Mouse (Mus musculus): ENCODE data around the gene Cdk5r2. TPM values are rescaled to one million over a fixed set of nuclear protein-coding genes. Genes with fewer than 3 reads are reported as not detected.

The Cdk5r2 gene
- total and polyA plus RNA-seq, 2 experiments, result not detected

- Histone ChIP-seq H3K79me2 (ENCODE audit: control insufficient read depth, insufficient read depth, low read length) (no peaks in the 10 kb centered on the region), H3K27ac (replicated peaks; ENCODE audit: insufficient read depth, low read depth, low read length) (no peak overlapping the region), H3K27me3 (ENCODE audit: control insufficient read depth, insufficient read depth, low read length) (peaks cover 8% of the 10 kb centered on the region; the same call in 1 of the 2 replicates), H3K9ac (ENCODE audit: low read depth, low read length) (no peak overlapping the region), H3K4me3 (ENCODE audit: insufficient read depth, low read depth, low read length) (no peak overlapping the region), H3K36me3 (ENCODE audit: control insufficient read depth, insufficient read depth, low read length) (no peaks in the 10 kb centered on the region), H3K4me1 (ENCODE audit: control insufficient read depth, insufficient read depth, low read length) (peaks cover 2% of the 10 kb centered on the region; the same call in 1 of the 2 replicates)
- 17% methylated on average over 9 of the region's 10 CpGs for WGBS
- TF ChIP-seq POLR2A (IDR thresholded peaks at IDR 0.05; ENCODE audit: extremely low read depth, insufficient read depth, low read length) (no peak), CTCF (IDR thresholded peaks at IDR 0.05; ENCODE audit: low read depth, low read length) (no peak)
- no peak for DNase-seq (ENCODE audit: extremely low read depth, low read depth, low spot score)
Observed at GRCm38 (mm10) chr1:74898656-74899431, 44.1 kb downstream of the Cdk5r2 start.

GRCm38 (mm10) chr1:74900341-74901285, 45.9 kb downstream of the Cdk5r2 start:
- 5% methylated on average over 65 of the region's 66 CpGs for WGBS
- TF ChIP-seq POLR2A (IDR thresholded peaks at IDR 0.05; ENCODE audit: extremely low read depth, insufficient read depth, low read length), result no peak
- TF ChIP-seq CTCF (IDR thresholded peaks at IDR 0.05; ENCODE audit: low read depth, low read length), result no peak
- Histone ChIP-seq H3K4me1 (ENCODE audit: control insufficient read depth, insufficient read depth, low read length) (peaks cover 2% of the 10 kb centered on the region; the same call in 1 of the 2 replicates), H3K36me3 (ENCODE audit: control insufficient read depth, insufficient read depth, low read length) (no peaks in the 10 kb centered on the region), H3K27ac (replicated peaks; ENCODE audit: insufficient read depth, low read depth, low read length) (no peak overlapping the region), H3K79me2 (ENCODE audit: control insufficient read depth, insufficient read depth, low read length) (no peaks in the 10 kb centered on the region), H3K4me3 (ENCODE audit: insufficient read depth, low read depth, low read length) (peak overlapping the region; percentile 18; the same call in 1 of the 2 replicates), H3K9ac (ENCODE audit: low read depth, low read length) (no peak overlapping the region; the same call in 1 of the 2 replicates), H3K27me3 (ENCODE audit: control insufficient read depth, insufficient read depth, low read length) (peaks cover 8% of the 10 kb centered on the region; the same call in 1 of the 2 replicates)
- DNase-seq (ENCODE audit: extremely low read depth, low read depth, low spot score), result peak; percentile 70

DNA sequence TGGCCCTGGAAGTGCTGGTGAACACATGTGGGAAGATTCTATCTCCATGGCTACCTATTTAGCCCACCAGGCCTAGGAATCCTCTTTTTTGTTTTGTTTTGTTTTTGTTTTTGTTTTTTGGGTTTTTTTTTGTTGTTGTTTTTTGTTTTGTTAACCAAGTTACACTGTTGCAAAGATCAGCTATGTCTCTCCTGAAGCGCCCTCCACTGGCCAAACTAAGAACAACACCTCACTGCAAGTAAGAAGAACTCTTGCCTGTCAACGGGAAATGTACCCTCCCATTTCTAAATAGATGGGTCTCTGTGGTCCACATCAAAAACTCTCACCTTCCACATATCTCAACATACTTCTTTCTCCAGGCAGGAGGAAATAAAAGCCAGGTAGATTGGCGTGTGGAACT, 47.0 kb downstream of the Cdk5r2 start:
- Histone ChIP-seq H3K79me2 (ENCODE audit: control insufficient read depth, insufficient read depth, low read length) (no peaks in the 10 kb centered on the region), H3K9ac (ENCODE audit: low read depth, low read length) (no peak overlapping the region), H3K27me3 (ENCODE audit: control insufficient read depth, insufficient read depth, low read length) (peaks cover 8% of the 10 kb centered on the region; the same call in 1 of the 2 replicates), H3K4me3 (ENCODE audit: insufficient read depth, low read depth, low read length) (no peak overlapping the region), H3K4me1 (ENCODE audit: control insufficient read depth, insufficient read depth, low read length) (peaks cover 2% of the 10 kb centered on the region; the same call in 1 of the 2 replicates), H3K36me3 (ENCODE audit: control insufficient read depth, insufficient read depth, low read length) (no peaks in the 10 kb centered on the region), H3K27ac (replicated peaks; ENCODE audit: insufficient read depth, low read depth, low read length) (no peak overlapping the region)
- TF ChIP-seq CTCF (IDR thresholded peaks at IDR 0.05; ENCODE audit: low read depth, low read length) (peak; percentile 36; the same call in 1 of the 2 replicates), POLR2A (IDR thresholded peaks at IDR 0.05; ENCODE audit: extremely low read depth, insufficient read depth, low read length) (no peak)
- 16% methylated on average over 3 of the region's 3 CpGs for WGBS
- peak; percentile 62 for DNase-seq (ENCODE audit: extremely low read depth, low read depth, low spot score)

- Histone ChIP-seq H3K79me2 (ENCODE audit: control insufficient read depth, insufficient read depth, low read length) (no peaks in the 10 kb centered on the region), H3K9ac (ENCODE audit: low read depth, low read length) (no peak overlapping the region), H3K27ac (replicated peaks; ENCODE audit: insufficient read depth, low read depth, low read length) (no peak overlapping the region), H3K4me1 (ENCODE audit: control insufficient read depth, insufficient read depth, low read length) (peaks cover 2% of the 10 kb centered on the region; the same call in 1 of the 2 replicates), H3K36me3 (ENCODE audit: control insufficient read depth, insufficient read depth, low read length) (no peaks in the 10 kb centered on the region), H3K27me3 (ENCODE audit: control insufficient read depth, insufficient read depth, low read length) (peaks cover 8% of the 10 kb centered on the region; the same call in 1 of the 2 replicates), H3K4me3 (ENCODE audit: insufficient read depth, low read depth, low read length) (no peak overlapping the region)
- TF ChIP-seq CTCF (IDR thresholded peaks at IDR 0.05; ENCODE audit: low read depth, low read length), result no peak
- no peak for TF ChIP-seq POLR2A (IDR thresholded peaks at IDR 0.05; ENCODE audit: extremely low read depth, insufficient read depth, low read length)
- no peak for DNase-seq (ENCODE audit: extremely low read depth, low read depth, low spot score)
- 11% methylated on average over 6 of the region's 6 CpGs for WGBS
Observed at GRCm38 (mm10) chr1:74902191-74902590, 47.5 kb downstream of the Cdk5r2 start.

Other genes starting within 250 kb of the Cdk5r2 start
- gene Ttll4, start 193.2 kb upstream of the Cdk5r2 start, total RNA-seq (2014; rRNA removed), result 8.6 and 11.1 TPM in 2 replicates
- 4.5 and 9.1 TPM in 2 replicates for gene Ttll4, start 193.2 kb upstream of the Cdk5r2 start, polyA plus RNA-seq (2012; rRNA removed)
- gene Cyp27a1, start 141.4 kb upstream of the Cdk5r2 start, total RNA-seq (2014; rRNA removed), result 501 and 607 TPM in 2 replicates
- 223 and 259 TPM in 2 replicates for gene Cyp27a1, start 141.4 kb upstream of the Cdk5r2 start, polyA plus RNA-seq (2012; rRNA removed)
- 0.07 and 0.28 TPM in 2 replicates for gene Prkag3, start 105.7 kb upstream of the Cdk5r2 start, total RNA-seq (2014; rRNA removed)
- 0.02 TPM in 1 of 2 replicates, not detected in the other for gene Prkag3, start 105.7 kb upstream of the Cdk5r2 start, polyA plus RNA-seq (2012; rRNA removed)
- gene Wnt6, start 83.0 kb upstream of the Cdk5r2 start, total RNA-seq (2014; rRNA removed), result not detected in 2 replicates
- 0.05 and 0.28 TPM in 2 replicates for gene Wnt6, start 83.0 kb upstream of the Cdk5r2 start, polyA plus RNA-seq (2012; rRNA removed)
- gene Wnt10a, start 63.4 kb upstream of the Cdk5r2 start, total RNA-seq (2014; rRNA removed), result 1.0 TPM in 1 of 2 replicates, not detected in the other
- not detected in 2 replicates for gene Wnt10a, start 63.4 kb upstream of the Cdk5r2 start, polyA plus RNA-seq (2012; rRNA removed)
- not detected in 2 replicates for gene Fev, start 30.5 kb downstream of the Cdk5r2 start, total RNA-seq (2014; rRNA removed)
- gene Fev, start 30.5 kb downstream of the Cdk5r2 start, polyA plus RNA-seq (2012; rRNA removed), result not detected in 2 replicates
- gene Cryba2, start 38.2 kb downstream of the Cdk5r2 start, total RNA-seq (2014; rRNA removed), result not detected in 2 replicates
- gene Cryba2, start 38.2 kb downstream of the Cdk5r2 start, polyA plus RNA-seq (2012; rRNA removed), result not detected in 2 replicates
- not detected in 2 replicates for gene Cfap65, start 80.7 kb downstream of the Cdk5r2 start, total RNA-seq (2014; rRNA removed)
- gene Cfap65, start 80.7 kb downstream of the Cdk5r2 start, polyA plus RNA-seq (2012; rRNA removed), result not detected in 2 replicates
- 0.55 and 0.87 TPM in 2 replicates for gene Ihh, start 96.7 kb downstream of the Cdk5r2 start, total RNA-seq (2014; rRNA removed)
- 1.4 and 3.5 TPM in 2 replicates for gene Ihh, start 96.7 kb downstream of the Cdk5r2 start, polyA plus RNA-seq (2012; rRNA removed)